Mouse (Mus musculus) limb, embryonic 12.5 days (tissue): ENCODE data around the gene P2ry12. TPM values are rescaled to one million over a fixed set of nuclear protein-coding genes. Genes with fewer than 3 reads are reported as not detected.

Source experiments
- polyA plus RNA-seq: library from polyadenylated mRNA; unstranded; fragments of >200 nt; fragmentation: Nextera tagmentation; extraction: Ambion mirVana; gene quantifications from 2 replicates; pipeline ENCODE4 v1.2.1, GENCODE M21; 2016

P2ry12 gene
- polyA plus RNA-seq, 1 experiment from 2014 or later = 1.2 TPM

Other genes with a start within 250 kb of the P2ry12 start
- 1.1 and 1.3 TPM in 2 replicates for gene Gpr171, start 161.1 kb downstream of the P2ry12 start, polyA plus RNA-seq
- 1.3 TPM in 2 replicates for gene P2ry14, start 109.3 kb downstream of the P2ry12 start, polyA plus RNA-seq
- 0.53 and 0.92 TPM in 2 replicates for gene Gpr87, start 67.8 kb downstream of the P2ry12 start, polyA plus RNA-seq
- gene P2ry13, start 52.0 kb downstream of the P2ry12 start, polyA plus RNA-seq = 0.67 and 0.68 TPM in 2 replicates
- gene Igsf10, start 81.5 kb upstream of the P2ry12 start, polyA plus RNA-seq = 8.2 and 11.5 TPM in 2 replicates